Mouse (Mus musculus) embryonic facial prominence, embryonic 13.5 days (tissue): ENCODE measurements around the gene Stt3b. TPM values are rescaled to one million over a fixed set of nuclear protein-coding genes. Genes with fewer than 3 reads are reported as not detected.
A peak's percentile ranks its signal among the peaks of the same experiment; 100 is the strongest.

Source experiments
- ATAC-seq: fragments of 200-750 bp; cut with Nextera tagmentation; 2 replicates; pipeline ENCODE4 v1.8.0; 2017; ENCODE audit warnings: low read depth; ENCODE audit not compliant: insufficient number of reproducible peaks, insufficient read depth, low FRiP score, low TSS enrichment
- H3K27ac ChIP-seq: fragments of 300-500 bp; sonication (generic); 2 replicates; pipeline ENCODE4 v1.5.1; 2015; ENCODE audit warnings: moderate library complexity, mild to moderate bottlenecking, inconsistent platforms
- H3K27me3 ChIP-seq: fragments of 300-500 bp; sonication (generic); 2 replicates; pipeline ENCODE4 v1.6.1; 2015; ENCODE audit warnings: mild to moderate bottlenecking, inconsistent platforms
- H3K36me3 ChIP-seq: fragments of 300-500 bp; sonication (generic); 2 replicates; pipeline ENCODE4 v1.6.1; 2015; ENCODE audit warnings: mild to moderate bottlenecking, inconsistent platforms
- H3K4me1 ChIP-seq: fragments of 300-500 bp; sonication (generic); 2 replicates; pipeline ENCODE4 v1.6.1; 2015; ENCODE audit warnings: inconsistent platforms
- H3K4me2 ChIP-seq: fragments of 300-500 bp; sonication (generic); 2 replicates; pipeline ENCODE4 v1.6.1; 2015; ENCODE audit warnings: moderate library complexity, mild to moderate bottlenecking, inconsistent platforms
- H3K4me3 ChIP-seq: fragments of 300-500 bp; sonication (generic); 2 replicates; pipeline ENCODE4 v1.5.1; 2015; ENCODE audit warnings: mild to moderate bottlenecking, inconsistent platforms
- H3K9ac ChIP-seq: fragments of 300-500 bp; sonication (generic); 2 replicates; pipeline ENCODE4 v1.6.1; 2015; ENCODE audit warnings: mild to moderate bottlenecking, inconsistent platforms
- H3K9me3 ChIP-seq: fragments of 300-500 bp; sonication (generic); 2 replicates; pipeline ENCODE4 v1.6.1; 2016; ENCODE audit warnings: inconsistent platforms
- WGBS: fragments of 180-500 bp; shearing (Covaris S2); methylation state at CpG from one replicate; pipeline ENCODE4 v1.1.7; 2015; ENCODE audit warnings: mixed read lengths; 5-methylcytosine and 5-hydroxymethylcytosine counted together
- polyA plus RNA-seq: library from polyadenylated mRNA; unstranded; fragments of >200 nt; fragmentation: Nextera tagmentation; extraction: Ambion mirVana; gene quantifications from 2 replicates; pipeline ENCODE4 v1.2.1, GENCODE M21; 2015

Stt3b gene
- polyA plus RNA-seq, 1 experiment from 2014 or later = 83.2 TPM

GRCm38 (mm10) chr9:115229676-115230075 lies 80.5 kb downstream of the Stt3b start:
- Histone ChIP-seq H3K9me3 (no peaks in the 10 kb centered on the region), H3K36me3 (peaks cover 4% of the 10 kb centered on the region; the same call in 1 of the 2 replicates), H3K4me3 (no peak overlapping the region), H3K27ac (no peak overlapping the region), H3K4me2 (no peak overlapping the region), H3K9ac (no peak overlapping the region), H3K27me3 (no peaks in the 10 kb centered on the region), H3K4me1 (no peaks in the 10 kb centered on the region)
- no peak for ATAC-seq
- 77% methylated on average over 10 of the region's 10 CpGs for WGBS

- 66% methylated on average over 4 of the region's 4 CpGs for WGBS
- Histone ChIP-seq H3K4me3 (no peak overlapping the region), H3K36me3 (peaks cover 4% of the 10 kb centered on the region; the same call in 1 of the 2 replicates), H3K4me2 (no peak overlapping the region), H3K27ac (no peak overlapping the region), H3K9ac (no peak overlapping the region), H3K9me3 (no peaks in the 10 kb centered on the region), H3K27me3 (no peaks in the 10 kb centered on the region), H3K4me1 (no peaks in the 10 kb centered on the region)
- no peak for ATAC-seq
Measured at GRCm38 (mm10) chr9:115229145-115229544, 81.1 kb downstream of the Stt3b start.

GRCm38 (mm10) chr9:115224744-115225354 lies 85.4 kb downstream of the Stt3b start:
- H3K4me3 ChIP-seq = no peak overlapping the region
- H3K4me2 ChIP-seq = no peak overlapping the region
- no peak overlapping the region for H3K27ac ChIP-seq
- 0 out of 2 replicates have a peak, but pooled peaks cover 4% of the 10 kb centered on the region for H3K4me1 ChIP-seq
- no peaks in the 10 kb centered on the region for H3K27me3 ChIP-seq
- no peak overlapping the region for H3K9ac ChIP-seq
- 42% methylated on average over 7 of the region's 7 CpGs for WGBS
- peaks cover 4% of the 10 kb centered on the region; the same call in 1 of the 2 replicates for H3K36me3 ChIP-seq
- no peaks in the 10 kb centered on the region for H3K9me3 ChIP-seq
- ATAC-seq = no peak

GRCm38 (mm10) chr9:115221265-115221664 lies 89.0 kb downstream of the Stt3b start:
- Histone ChIP-seq H3K36me3 (no peaks in the 10 kb centered on the region), H3K27me3 (no peaks in the 10 kb centered on the region), H3K27ac (no peak overlapping the region), H3K9me3 (no peaks in the 10 kb centered on the region), H3K9ac (no peak overlapping the region), H3K4me3 (no peak overlapping the region), H3K4me2 (no peak overlapping the region), H3K4me1 (0 out of 2 replicates have a peak, but pooled peaks cover 7% of the 10 kb centered on the region)
- WGBS = 94% methylated on average over 7 of the region's 7 CpGs
- ATAC-seq = no peak

GRCm38 (mm10) chr9:115220466-115220865 lies 89.8 kb downstream of the Stt3b start:
- Histone ChIP-seq H3K4me2 (no peak overlapping the region), H3K36me3 (no peaks in the 10 kb centered on the region), H3K27me3 (no peaks in the 10 kb centered on the region), H3K9me3 (no peaks in the 10 kb centered on the region), H3K27ac (no peak overlapping the region), H3K4me1 (peaks cover 14% of the 10 kb centered on the region), H3K9ac (no peak overlapping the region), H3K4me3 (no peak overlapping the region)
- no peak for ATAC-seq
- WGBS = 71% methylated on average over 7 of the region's 7 CpGs

- no peak overlapping the region for H3K4me3 ChIP-seq
- no peaks in the 10 kb centered on the region for H3K27me3 ChIP-seq
- H3K4me1 ChIP-seq = peaks cover 26% of the 10 kb centered on the region
- H3K9ac ChIP-seq = no peak overlapping the region
- H3K27ac ChIP-seq = no peak overlapping the region
- H3K4me2 ChIP-seq = no peak overlapping the region
- 26% methylated on average over 9 of the region's 9 CpGs for WGBS
- H3K9me3 ChIP-seq = no peaks in the 10 kb centered on the region
- no peaks in the 10 kb centered on the region for H3K36me3 ChIP-seq
- ATAC-seq = no peak
Measured at GRCm38 (mm10) chr9:115217984-115218383, 92.2 kb downstream of the Stt3b start.

GRCm38 (mm10) chr9:115215830-115216701 lies 94.2 kb downstream of the Stt3b start:
- WGBS = 32% methylated on average over 21 of the region's 21 CpGs
- Histone ChIP-seq H3K4me2 (peak overlapping the region; percentile 31; the same call in 1 of the 2 replicates), H3K9ac (no peak overlapping the region), H3K27me3 (no peaks in the 10 kb centered on the region), H3K4me1 (peaks cover 26% of the 10 kb centered on the region), H3K36me3 (no peaks in the 10 kb centered on the region), H3K27ac (no peak overlapping the region), H3K9me3 (no peaks in the 10 kb centered on the region), H3K4me3 (no peak overlapping the region)
- ATAC-seq = no peak

- H3K27me3 ChIP-seq = no peaks in the 10 kb centered on the region
- H3K36me3 ChIP-seq = no peaks in the 10 kb centered on the region
- H3K4me1 ChIP-seq = peaks cover 22% of the 10 kb centered on the region
- no peak overlapping the region for H3K4me3 ChIP-seq
- H3K27ac ChIP-seq = no peak overlapping the region
- 24% methylated on average over 7 of the region's 7 CpGs for whole genome bisulfite sequencing
- H3K4me2 ChIP-seq = no peak overlapping the region
- no peaks in the 10 kb centered on the region for H3K9me3 ChIP-seq
- no peak overlapping the region for H3K9ac ChIP-seq
- no peak for ATAC-seq
Measured at GRCm38 (mm10) chr9:115214572-115215571, 95.3 kb downstream of the Stt3b start.

- H3K27me3 ChIP-seq = no peaks in the 10 kb centered on the region
- ATAC-seq = no peak
- H3K9me3 ChIP-seq = no peaks in the 10 kb centered on the region
- H3K4me3 ChIP-seq = no peak overlapping the region
- no peak overlapping the region for H3K27ac ChIP-seq
- no peak overlapping the region for H3K4me2 ChIP-seq
- WGBS = 73% methylated on average over 5 of the region's 5 CpGs
- H3K9ac ChIP-seq = no peak overlapping the region
- no peaks in the 10 kb centered on the region for H3K36me3 ChIP-seq
- H3K4me1 ChIP-seq = peaks cover 22% of the 10 kb centered on the region
Measured at GRCm38 (mm10) chr9:115213755-115214264, 96.4 kb downstream of the Stt3b start.

GRCm38 (mm10) chr9:115210535-115210934 lies 99.7 kb downstream of the Stt3b start:
- H3K4me1 ChIP-seq = peaks cover 21% of the 10 kb centered on the region
- no peak overlapping the region for H3K27ac ChIP-seq
- no peak for ATAC-seq
- no peak overlapping the region for H3K4me3 ChIP-seq
- H3K9me3 ChIP-seq = no peaks in the 10 kb centered on the region
- no peak overlapping the region for H3K4me2 ChIP-seq
- no peaks in the 10 kb centered on the region for H3K36me3 ChIP-seq
- H3K27me3 ChIP-seq = no peaks in the 10 kb centered on the region
- H3K9ac ChIP-seq = no peak overlapping the region
- 89% methylated on average over 12 of the region's 12 CpGs for WGBS

GRCm38 (mm10) chr9:115209737-115210136 lies 100.5 kb downstream of the Stt3b start:
- Histone ChIP-seq H3K27me3 (no peaks in the 10 kb centered on the region), H3K4me3 (no peak overlapping the region), H3K9ac (no peak overlapping the region), H3K9me3 (no peaks in the 10 kb centered on the region), H3K27ac (no peak overlapping the region), H3K4me1 (peaks cover 18% of the 10 kb centered on the region), H3K36me3 (no peaks in the 10 kb centered on the region), H3K4me2 (no peak overlapping the region)
- 87% methylated on average over 7 of the region's 7 CpGs for WGBS
- no peak for ATAC-seq
